17 mouse cellular contexts compared by ENCODE assay signal in the genomic region with DNA sequence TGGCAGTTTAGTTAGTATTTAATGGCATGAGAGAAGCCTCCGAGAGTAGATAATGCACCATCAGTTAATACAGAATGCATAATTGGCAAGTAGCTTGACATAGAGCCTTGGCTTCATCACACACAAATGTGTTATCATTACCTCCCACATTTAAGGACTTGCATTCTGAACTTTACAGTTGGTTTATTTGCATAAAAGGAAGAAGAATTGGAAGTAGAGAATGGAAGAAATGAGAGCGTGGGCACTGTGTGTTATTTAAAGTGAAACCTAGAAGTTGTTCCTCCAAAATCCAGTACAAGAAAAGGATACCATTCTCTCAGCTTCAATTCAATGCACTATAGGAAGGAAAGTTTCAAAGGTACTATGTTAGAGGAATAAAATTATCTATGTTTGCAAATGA.
"Had no signal": no experiment of that assay in that cellular context is flagged by ENCODE, and none has a peak within 500 bp of the region (broad histone marks: within the 10 kb centered on the region; RNA-seq: fewer than 3 reads in every experiment).

No protein-coding gene starts in this region.

- H3K27ac ChIP-seq: lung, embryonic 15.5 days; macrophage; midbrain, embryonic 13.5 days; midbrain, embryonic 15.5 days; neural tube, embryonic 12.5 days; stomach, embryonic 15.5 days; stomach, postnatal 0 days had no signal

- H3K4me3 ChIP-seq: lung, embryonic 15.5 days; megakaryocyte, embryonic 14.5 days; midbrain, embryonic 13.5 days; midbrain, embryonic 15.5 days; neural tube, embryonic 12.5 days; stomach, embryonic 15.5 days had no signal

- DNase-seq: liver, postnatal 0 days; lung, adult 2 months; lung, postnatal 14 days; lung, postnatal 36 days; right cerebral cortex, postnatal 14 days; thymus, adult 18-20 months; thymus, postnatal 14 days; thymus, postnatal 36 days had no signal

- ATAC-seq: liver, postnatal 0 days; lung, postnatal 0 days; midbrain, embryonic 13.5 days; midbrain, embryonic 15.5 days had no signal
